Mouse (Mus musculus) limb, embryonic 12.5 days (tissue): Measurements from ENCODE around the gene Selp. TPM values are rescaled to one million over a fixed set of nuclear protein-coding genes. Genes with fewer than 3 reads are reported as not detected.

Source experiments
- ATAC-seq: fragments of 200-750 bp; cut with Nextera tagmentation; 2 replicates; pipeline ENCODE4 v1.8.0; 2017; ENCODE audit warnings: low read depth, moderate TSS enrichment; ENCODE audit not compliant: insufficient number of reproducible peaks, insufficient read depth, low FRiP score, low TSS enrichment
- H3K27ac ChIP-seq: fragments of 300-500 bp; sonication (generic); 2 replicates; pipeline ENCODE4 v1.5.1; 2016; ENCODE audit warnings: mild to moderate bottlenecking, moderate library complexity
- H3K27me3 ChIP-seq: fragments of 300-500 bp; sonication (generic); 2 replicates; pipeline ENCODE4 v1.6.1; 2016; ENCODE audit warnings: mild to moderate bottlenecking, moderate library complexity
- H3K36me3 ChIP-seq: fragments of 300-500 bp; sonication (generic); 2 replicates; pipeline ENCODE4 v1.6.1; 2016; ENCODE audit warnings: mild to moderate bottlenecking, moderate library complexity
- H3K4me1 ChIP-seq: fragments of 300-500 bp; sonication (generic); replicated peaks from 2 replicates; pipeline ENCODE4 v1.6.1; 2016
- H3K4me2 ChIP-seq: fragments of 300-500 bp; sonication (generic); 2 replicates; pipeline ENCODE4 v1.6.1; 2016; ENCODE audit warnings: mild to moderate bottlenecking, moderate library complexity
- H3K4me3 ChIP-seq: fragments of 300-500 bp; sonication (generic); replicated peaks from 2 replicates; pipeline ENCODE4 v1.5.1; 2016; ENCODE audit warnings: mild to moderate bottlenecking
- H3K9ac ChIP-seq: fragments of 300-500 bp; sonication (generic); replicated peaks from 2 replicates; pipeline ENCODE4 v1.6.1; 2016; ENCODE audit warnings: mild to moderate bottlenecking, moderate library complexity
- H3K9me3 ChIP-seq: fragments of 300-500 bp; sonication (generic); 2 replicates; pipeline ENCODE4 v1.6.1; 2016; ENCODE audit warnings: mild to moderate bottlenecking, moderate library complexity
- WGBS: fragments of 180-500 bp; shearing (Covaris S2); methylation state at CpG from one replicate; pipeline ENCODE4 v1.1.7; 2016; 5-methylcytosine and 5-hydroxymethylcytosine counted together
- polyA plus RNA-seq: library from polyadenylated mRNA; unstranded; fragments of >200 nt; fragmentation: Nextera tagmentation; extraction: Ambion mirVana; gene quantifications from 2 replicates; pipeline ENCODE4 v1.2.1, GENCODE M21; 2016

Selp gene
- polyA plus RNA-seq, 1 experiment from 2014 or later: not detected

DNA sequence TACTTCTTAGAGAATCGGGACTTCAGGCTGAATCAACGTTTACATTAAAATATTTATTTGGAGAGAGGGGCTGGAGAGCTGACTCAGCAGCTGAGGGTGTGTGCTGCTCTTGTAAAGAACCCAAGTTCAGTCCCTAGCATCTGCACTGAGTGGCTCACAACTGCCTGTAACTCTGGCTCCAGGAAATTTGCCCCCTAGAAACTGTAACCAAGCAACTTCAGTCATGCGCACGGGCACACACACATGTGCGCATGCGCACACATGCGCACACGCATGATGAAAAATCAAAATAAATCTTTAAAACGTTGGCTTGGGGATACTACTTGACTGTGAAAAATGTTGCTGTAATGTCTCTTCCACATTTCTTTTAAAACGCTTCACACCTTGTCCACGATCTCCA is 36.0 kb upstream of the Selp start:
- no peak overlapping the region for H3K9ac ChIP-seq
- no peaks in the 10 kb centered on the region for H3K36me3 ChIP-seq
- ATAC-seq: no peak
- no peaks in the 10 kb centered on the region for H3K27me3 ChIP-seq
- H3K4me2 ChIP-seq: no peak overlapping the region
- no peak overlapping the region for H3K27ac ChIP-seq
- no peaks in the 10 kb centered on the region for H3K4me1 ChIP-seq
- H3K4me3 ChIP-seq: no peak overlapping the region
- H3K9me3 ChIP-seq: no peaks in the 10 kb centered on the region
- 86% methylated on average over 11 of the region's 11 CpGs for WGBS

GRCm38 (mm10) chr1:164083046-164083445 is 32.0 kb upstream of the Selp start:
- Histone ChIP-seq H3K27me3 (no peaks in the 10 kb centered on the region), H3K27ac (no peak overlapping the region), H3K9me3 (no peaks in the 10 kb centered on the region), H3K36me3 (no peaks in the 10 kb centered on the region), H3K4me3 (no peak overlapping the region), H3K4me2 (no peak overlapping the region), H3K4me1 (no peaks in the 10 kb centered on the region), H3K9ac (no peak overlapping the region)
- WGBS: 85% methylated on average over 4 of the region's 4 CpGs
- ATAC-seq: no peak

DNA sequence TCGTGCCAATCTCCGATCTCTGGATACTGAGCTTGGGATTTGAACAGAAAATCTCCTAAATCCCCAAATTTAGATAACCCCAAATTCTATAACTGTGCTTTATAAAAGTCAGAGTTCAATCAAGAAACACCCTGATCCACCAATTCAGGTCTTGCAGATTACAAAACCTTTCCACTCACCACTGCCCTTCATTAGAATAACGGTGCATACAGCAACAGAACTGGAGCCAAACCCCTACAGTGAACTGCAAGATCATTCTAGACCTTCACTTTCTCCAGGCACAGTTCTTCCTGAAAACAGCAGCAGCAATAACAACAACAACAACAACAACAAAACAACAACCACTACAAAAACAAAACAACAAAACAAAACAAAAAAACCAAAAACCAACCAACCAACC is 28.3 kb upstream of the Selp start:
- no peaks in the 10 kb centered on the region for H3K9me3 ChIP-seq
- no peaks in the 10 kb centered on the region for H3K27me3 ChIP-seq
- no peak overlapping the region for H3K4me3 ChIP-seq
- WGBS: 80% methylated on average over 3 of the region's 3 CpGs
- no peaks in the 10 kb centered on the region for H3K4me1 ChIP-seq
- H3K36me3 ChIP-seq: no peaks in the 10 kb centered on the region
- no peak overlapping the region for H3K4me2 ChIP-seq
- no peak for ATAC-seq
- H3K9ac ChIP-seq: no peak overlapping the region
- H3K27ac ChIP-seq: no peak overlapping the region

- H3K9me3 ChIP-seq: no peaks in the 10 kb centered on the region
- no peaks in the 10 kb centered on the region for H3K27me3 ChIP-seq
- no peak overlapping the region for H3K27ac ChIP-seq
- no peak for ATAC-seq
- no peaks in the 10 kb centered on the region for H3K36me3 ChIP-seq
- H3K4me1 ChIP-seq: no peaks in the 10 kb centered on the region
- H3K4me3 ChIP-seq: no peak overlapping the region
- WGBS: 90% methylated on average over 5 of the region's 5 CpGs
- H3K4me2 ChIP-seq: no peak overlapping the region
- no peak overlapping the region for H3K9ac ChIP-seq
Measured at GRCm38 (mm10) chr1:164087872-164088271, 27.2 kb upstream of the Selp start.

- 72% methylated on average over 6 of the region's 6 CpGs for WGBS
- Histone ChIP-seq H3K4me3 (no peak overlapping the region), H3K27ac (no peak overlapping the region), H3K36me3 (no peaks in the 10 kb centered on the region), H3K9me3 (no peaks in the 10 kb centered on the region), H3K27me3 (no peaks in the 10 kb centered on the region), H3K4me1 (no peaks in the 10 kb centered on the region), H3K9ac (no peak overlapping the region), H3K4me2 (no peak overlapping the region)
- ATAC-seq: no peak
Measured at GRCm38 (mm10) chr1:164096780-164097179, 18.3 kb upstream of the Selp start.

- Histone ChIP-seq H3K27me3 (no peaks in the 10 kb centered on the region), H3K9ac (no peak overlapping the region), H3K36me3 (no peaks in the 10 kb centered on the region), H3K4me3 (no peak overlapping the region), H3K4me1 (no peaks in the 10 kb centered on the region), H3K27ac (no peak overlapping the region), H3K9me3 (no peaks in the 10 kb centered on the region), H3K4me2 (no peak overlapping the region)
- 89% methylated on average over 2 of the region's 2 CpGs for WGBS
- ATAC-seq: no peak
Measured at GRCm38 (mm10) chr1:164097911-164098310, 17.2 kb upstream of the Selp start.

DNA sequence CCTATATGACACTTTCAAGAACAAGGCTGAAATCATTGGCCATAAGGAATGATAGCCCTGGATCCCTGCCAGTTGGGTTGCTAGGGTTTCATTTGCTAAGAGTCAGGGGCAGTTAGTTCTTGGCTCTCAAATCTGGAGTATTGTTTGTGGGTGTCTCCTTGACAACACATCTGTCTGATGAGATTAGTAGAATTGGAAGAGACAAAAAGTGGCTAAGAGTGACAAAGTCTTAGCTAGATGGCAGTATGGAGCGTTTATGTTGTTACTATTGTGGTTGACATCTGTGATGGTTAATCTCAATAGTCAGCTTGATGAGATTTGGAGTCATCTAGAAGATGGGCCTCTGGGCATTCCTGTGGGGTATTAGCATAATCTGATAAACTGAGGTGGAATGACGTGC is 16.7 kb upstream of the Selp start:
- H3K27me3 ChIP-seq: no peaks in the 10 kb centered on the region
- WGBS: 73% methylated on average over 2 of the region's 2 CpGs
- no peaks in the 10 kb centered on the region for H3K4me1 ChIP-seq
- H3K4me2 ChIP-seq: no peak overlapping the region
- no peak overlapping the region for H3K9ac ChIP-seq
- no peak overlapping the region for H3K4me3 ChIP-seq
- no peak for ATAC-seq
- H3K9me3 ChIP-seq: no peaks in the 10 kb centered on the region
- H3K27ac ChIP-seq: no peak overlapping the region
- H3K36me3 ChIP-seq: no peaks in the 10 kb centered on the region

- Histone ChIP-seq H3K4me2 (no peak overlapping the region), H3K4me1 (no peaks in the 10 kb centered on the region), H3K27ac (no peak overlapping the region), H3K9ac (no peak overlapping the region), H3K4me3 (no peak overlapping the region), H3K36me3 (no peaks in the 10 kb centered on the region), H3K9me3 (no peaks in the 10 kb centered on the region), H3K27me3 (no peaks in the 10 kb centered on the region)
- ATAC-seq: no peak
- 83% methylated on average over 2 of the region's 2 CpGs for WGBS
Measured at GRCm38 (mm10) chr1:164109763-164110162, 5.3 kb upstream of the Selp start.

DNA sequence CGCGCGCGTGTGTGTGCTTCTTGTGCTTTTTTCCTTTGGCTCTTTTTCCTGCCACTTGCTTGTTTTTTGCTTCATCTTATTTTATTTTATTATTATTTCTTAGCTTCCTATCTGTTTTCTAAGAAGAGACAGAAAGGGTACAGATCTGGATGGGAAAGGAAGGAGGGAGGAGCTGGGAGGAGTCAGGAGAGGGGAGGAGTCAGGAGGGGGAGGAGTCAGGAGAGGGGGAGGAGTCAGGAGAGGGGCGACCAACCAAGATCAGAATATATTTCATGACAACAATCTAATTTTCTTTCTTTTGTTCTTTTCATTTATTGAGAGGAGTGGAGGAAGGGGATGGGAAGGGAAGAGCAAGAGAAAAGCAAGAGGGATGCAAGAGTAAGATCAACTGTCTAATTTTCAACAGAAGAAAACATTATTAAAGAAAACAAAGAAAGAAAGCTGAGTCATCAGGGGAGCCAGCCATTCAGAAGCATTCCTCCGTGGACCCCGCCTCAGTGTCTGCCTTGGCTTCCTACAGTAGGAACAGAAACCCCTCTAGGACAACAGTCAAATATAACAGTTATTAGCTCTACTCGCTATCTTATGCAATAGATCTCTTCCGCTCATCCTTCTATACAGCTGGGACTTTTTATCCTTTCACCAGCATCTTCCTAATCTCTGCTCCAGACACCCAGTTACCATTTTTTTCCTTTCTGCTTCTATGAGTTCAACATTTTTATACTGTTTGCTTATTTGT is 4.3 kb upstream of the Selp start:
- H3K27ac ChIP-seq: no peak overlapping the region
- no peak overlapping the region for H3K4me2 ChIP-seq
- WGBS: 91% methylated on average over 9 of the region's 9 CpGs
- H3K36me3 ChIP-seq: no peaks in the 10 kb centered on the region
- no peak for ATAC-seq
- no peak overlapping the region for H3K4me3 ChIP-seq
- H3K9me3 ChIP-seq: no peaks in the 10 kb centered on the region
- H3K4me1 ChIP-seq: no peaks in the 10 kb centered on the region
- no peak overlapping the region for H3K9ac ChIP-seq
- no peaks in the 10 kb centered on the region for H3K27me3 ChIP-seq

DNA sequence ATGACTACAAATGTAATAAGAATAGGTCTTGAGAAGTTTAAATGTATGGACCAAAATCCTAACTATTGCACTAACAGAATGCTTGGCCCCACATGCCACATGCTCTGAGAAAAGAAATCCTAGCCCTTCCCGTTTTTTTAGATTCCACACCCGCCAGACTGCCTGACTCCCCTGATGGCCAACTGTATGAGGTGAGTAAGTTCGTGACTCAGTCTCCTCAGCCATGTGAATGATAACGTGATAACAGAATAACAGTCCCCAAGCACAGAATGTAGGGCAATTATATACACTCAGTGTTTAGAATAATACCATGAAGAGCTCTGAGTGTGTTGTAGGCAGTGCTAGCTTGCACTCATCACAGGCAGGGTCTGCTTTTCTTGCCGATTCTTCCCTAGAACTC is 784 bp upstream of the Selp start:
- no peak overlapping the region for H3K9ac ChIP-seq
- 80% methylated on average over 5 of the region's 5 CpGs for WGBS
- no peak overlapping the region for H3K27ac ChIP-seq
- H3K4me1 ChIP-seq: peaks cover 4% of the 10 kb centered on the region; the same call in 1 of the 2 replicates
- no peak for ATAC-seq
- H3K27me3 ChIP-seq: no peaks in the 10 kb centered on the region
- no peaks in the 10 kb centered on the region for H3K9me3 ChIP-seq
- no peak overlapping the region for H3K4me3 ChIP-seq
- H3K4me2 ChIP-seq: no peak overlapping the region
- no peaks in the 10 kb centered on the region for H3K36me3 ChIP-seq

DNA sequence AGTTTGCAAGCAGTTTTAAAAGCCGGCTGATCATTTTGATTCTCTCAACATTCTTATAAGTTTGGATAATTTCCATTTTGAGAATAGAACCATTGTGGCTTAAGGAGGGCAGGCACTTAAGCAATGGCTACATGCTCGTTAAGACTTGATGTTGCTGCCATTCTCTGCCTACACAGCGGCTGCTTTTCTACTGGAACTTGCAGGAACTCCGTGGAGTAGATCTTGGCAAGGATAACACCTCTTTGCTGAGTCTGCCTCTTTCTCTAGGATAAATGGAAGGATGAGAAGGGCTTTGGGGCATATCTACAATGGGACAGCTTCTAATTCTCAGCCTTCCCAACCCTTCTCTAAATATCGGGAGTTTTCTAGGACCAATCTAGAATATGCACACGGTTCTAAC is 583 bp downstream of the Selp start:
- no peak for ATAC-seq
- H3K9ac ChIP-seq: no peak overlapping the region
- 78% methylated on average over 6 of the region's 6 CpGs for WGBS

GRCm38 (mm10) chr1:164117869-164118268 is 2.8 kb downstream of the Selp start:
- Histone ChIP-seq H3K4me2 (no peak overlapping the region), H3K27ac (no peak overlapping the region), H3K36me3 (no peaks in the 10 kb centered on the region), H3K9me3 (no peaks in the 10 kb centered on the region), H3K9ac (no peak overlapping the region), H3K4me3 (no peak overlapping the region), H3K4me1 (peaks cover 5% of the 10 kb centered on the region; the same call in 1 of the 2 replicates), H3K27me3 (no peaks in the 10 kb centered on the region)
- WGBS: 92% methylated on average over 6 of the region's 6 CpGs
- ATAC-seq: no peak

More for the DNA sequence above, 583 bp downstream of the Selp start:
- peaks cover 5% of the 10 kb centered on the region; the same call in 1 of the 2 replicates for H3K4me1 ChIP-seq
- no peak overlapping the region for H3K4me3 ChIP-seq
- no peak overlapping the region for H3K27ac ChIP-seq
- H3K4me2 ChIP-seq: no peak overlapping the region
- H3K36me3 ChIP-seq: no peaks in the 10 kb centered on the region
- H3K9me3 ChIP-seq: no peaks in the 10 kb centered on the region
- no peaks in the 10 kb centered on the region for H3K27me3 ChIP-seq
